Mouse (Mus musculus): ENCODE results near the gene Aff4.

Gene Aff4

DNA sequence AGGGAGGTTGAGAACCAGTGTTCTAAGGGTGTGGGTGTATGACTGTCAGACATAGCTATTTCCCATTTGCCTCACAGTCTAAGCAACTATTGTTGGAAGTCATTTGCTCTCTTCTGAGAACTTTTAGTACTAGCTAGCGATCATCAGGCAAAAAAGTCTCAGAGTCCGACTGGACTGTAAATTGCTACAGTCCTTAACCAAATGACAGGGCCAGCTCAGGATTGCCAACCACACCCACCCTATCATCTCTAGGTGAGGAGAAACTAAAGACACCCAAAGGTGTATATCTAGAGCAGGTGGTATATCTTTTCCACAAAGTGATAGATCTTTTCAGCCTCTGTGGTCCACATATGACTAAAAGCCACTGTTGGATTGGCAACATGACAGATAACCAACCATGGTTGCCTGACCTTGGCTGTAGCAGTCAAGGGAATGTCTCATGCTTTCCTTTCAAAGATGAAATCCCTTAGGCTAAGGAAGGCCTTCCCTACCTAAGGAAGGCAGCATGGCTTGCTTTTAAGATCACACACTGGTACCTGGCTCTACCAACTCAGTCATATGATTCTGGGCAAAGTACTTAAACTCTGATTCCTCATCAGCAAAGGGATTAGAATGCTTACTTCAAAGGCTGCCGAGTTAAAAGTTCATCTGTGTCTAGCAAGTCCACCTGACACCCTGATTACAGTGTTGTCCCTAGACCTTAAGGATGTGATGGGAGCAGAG lies 77.5 kb downstream of the Aff4 start:
- H3K36me3 ChIP-seq (ENCODE audit: control insufficient read depth, insufficient read depth, low read length, poor library complexity, severe bottlenecking) = no peaks in the 10 kb centered on the region
- no peak for DNase-seq (ENCODE audit: low read depth, low spot score)
- no peaks in the 10 kb centered on the region for H3K27me3 ChIP-seq (ENCODE audit: control insufficient read depth, insufficient read depth, low read length, poor library complexity, severe bottlenecking)

GRCm38 (mm10) chr11:53428716-53429057 lies 78.1 kb downstream of the Aff4 start:
- no peak for DNase-seq (ENCODE audit: low read depth, low spot score)
- H3K27me3 ChIP-seq (ENCODE audit: control insufficient read depth, insufficient read depth, low read length, poor library complexity, severe bottlenecking) = no peaks in the 10 kb centered on the region
- H3K36me3 ChIP-seq (ENCODE audit: control insufficient read depth, insufficient read depth, low read length, poor library complexity, severe bottlenecking) = no peaks in the 10 kb centered on the region

DNA sequence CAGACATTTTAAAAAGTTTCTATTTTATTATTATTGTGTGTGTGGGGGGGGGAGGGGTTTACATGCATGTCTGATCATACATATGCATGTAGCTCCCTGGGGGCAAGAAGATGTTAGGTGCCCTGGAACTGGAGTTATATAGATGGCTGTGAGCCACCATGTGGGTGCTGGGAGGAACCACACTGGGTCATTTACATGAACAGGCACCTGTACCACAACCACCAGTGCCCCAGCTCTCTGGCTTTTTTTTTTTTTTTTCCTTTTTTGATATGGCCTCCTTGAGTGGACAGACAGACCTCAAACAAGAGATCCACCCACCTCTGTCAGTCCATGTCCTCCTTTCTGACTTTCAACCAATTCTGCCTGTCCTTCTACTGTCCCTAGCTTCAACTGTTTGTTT lies 78.5 kb downstream of the Aff4 start:
- H3K27me3 ChIP-seq (ENCODE audit: control insufficient read depth, insufficient read depth, low read length, poor library complexity, severe bottlenecking) = no peaks in the 10 kb centered on the region
- no peaks in the 10 kb centered on the region for H3K36me3 ChIP-seq (ENCODE audit: control insufficient read depth, insufficient read depth, low read length, poor library complexity, severe bottlenecking)
- peak; percentile 30 for DNase-seq (ENCODE audit: low read depth, low spot score)

GRCm38 (mm10) chr11:53430300-53430669 lies 79.7 kb downstream of the Aff4 start:
- Histone ChIP-seq H3K36me3 (ENCODE audit: control insufficient read depth, insufficient read depth, low read length, poor library complexity, severe bottlenecking) (no peaks in the 10 kb centered on the region), H3K27me3 (ENCODE audit: control insufficient read depth, insufficient read depth, low read length, poor library complexity, severe bottlenecking) (no peaks in the 10 kb centered on the region)
- DNase-seq (ENCODE audit: low read depth, low spot score) = no peak

DNA sequence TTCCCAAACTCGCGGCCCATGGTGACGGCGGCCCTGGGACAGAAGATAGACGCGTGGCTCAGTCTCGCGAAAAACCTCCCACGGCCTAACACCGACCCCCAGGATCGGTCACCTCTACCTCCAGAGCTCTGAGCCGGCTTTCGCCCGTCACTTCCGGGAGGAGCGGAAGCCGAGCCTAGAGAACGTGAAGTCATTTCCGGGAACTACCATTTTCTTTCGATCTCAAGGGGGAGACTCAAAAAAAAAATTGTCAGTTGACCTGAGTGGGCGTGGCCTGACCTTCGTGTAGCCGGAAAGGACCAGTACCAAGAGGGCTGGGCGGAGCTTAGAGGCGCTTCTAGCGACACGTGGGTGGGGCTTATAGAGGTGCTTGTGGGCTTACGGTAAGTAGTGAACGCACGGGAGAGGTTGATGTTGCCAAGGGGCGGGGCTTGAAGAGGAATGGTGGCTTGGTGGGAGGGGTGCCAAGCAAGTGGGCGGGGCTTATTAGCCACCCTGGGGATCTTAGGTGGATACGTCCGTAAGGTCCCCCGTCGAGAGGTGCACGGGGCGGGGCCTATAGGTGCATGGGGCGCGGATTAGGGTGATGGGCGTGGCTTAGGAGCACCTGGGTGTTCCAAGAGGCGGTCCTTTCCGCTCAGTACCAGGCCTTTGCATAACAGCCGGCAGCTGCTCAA lies 80.2 kb downstream of the Aff4 start, which contains the start of the genes Uqcrq and Gdf9:
TSS of gene Uqcrq (minus strand) at position 162 of the 677 bp plus-strand sequence.
TSS of gene Gdf9 (plus strand) at position 354 of the 677 bp plus-strand sequence.
- Histone ChIP-seq H3K36me3 (ENCODE audit: control insufficient read depth, insufficient read depth, low read length, poor library complexity, severe bottlenecking) (no peaks in the 10 kb centered on the region), H3K27me3 (ENCODE audit: control insufficient read depth, insufficient read depth, low read length, poor library complexity, severe bottlenecking) (no peaks in the 10 kb centered on the region)
- peak; percentile 100 for DNase-seq (ENCODE audit: low read depth, low spot score)

DNA sequence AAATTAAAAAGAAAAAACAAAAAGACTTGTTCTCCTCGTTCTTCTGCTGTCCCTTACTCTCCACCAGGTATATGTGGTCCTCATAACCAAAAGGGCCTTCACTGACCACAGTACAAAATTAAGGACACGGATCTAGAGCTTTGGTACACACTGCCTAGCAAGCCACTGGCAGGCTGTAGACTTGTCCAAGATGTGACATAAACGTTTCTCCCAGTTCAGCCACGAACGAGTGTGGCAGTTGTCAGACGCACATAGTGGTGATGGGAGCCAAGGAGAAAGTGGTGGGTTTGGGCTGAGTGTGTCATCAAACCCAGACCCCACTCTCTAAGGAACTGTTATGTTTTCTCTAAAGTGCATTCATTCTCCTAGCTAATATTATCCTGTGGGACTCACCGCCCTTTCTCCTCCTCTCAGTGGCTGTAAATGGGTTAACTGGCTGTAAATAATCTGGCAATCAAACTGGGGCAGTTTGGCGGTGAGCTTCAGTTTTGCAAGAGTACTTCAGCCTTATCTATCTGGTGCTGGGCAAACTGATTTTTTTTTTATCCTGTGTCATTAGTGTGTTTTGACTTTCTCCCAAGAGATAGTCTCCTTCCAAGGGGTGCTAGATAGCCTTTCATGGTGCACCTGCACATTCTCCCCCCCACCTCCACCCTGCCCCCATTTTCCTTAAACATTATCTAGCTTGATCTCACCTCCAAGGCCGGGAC lies 80.9 kb downstream of the Aff4 start:
- Histone ChIP-seq H3K27me3 (ENCODE audit: control insufficient read depth, insufficient read depth, low read length, poor library complexity, severe bottlenecking) (no peaks in the 10 kb centered on the region), H3K36me3 (ENCODE audit: control insufficient read depth, insufficient read depth, low read length, poor library complexity, severe bottlenecking) (no peaks in the 10 kb centered on the region)
- DNase-seq (ENCODE audit: low read depth, low spot score) = no peak

GRCm38 (mm10) chr11:53433057-53433456 lies 82.4 kb downstream of the Aff4 start:
- H3K36me3 ChIP-seq (ENCODE audit: control insufficient read depth, insufficient read depth, low read length, poor library complexity, severe bottlenecking) = no peaks in the 10 kb centered on the region
- no peak for DNase-seq (ENCODE audit: low read depth, low spot score)
- H3K27me3 ChIP-seq (ENCODE audit: control insufficient read depth, insufficient read depth, low read length, poor library complexity, severe bottlenecking) = no peaks in the 10 kb centered on the region

- H3K27me3 ChIP-seq (ENCODE audit: control insufficient read depth, insufficient read depth, low read length, poor library complexity, severe bottlenecking) = no peaks in the 10 kb centered on the region
- no peaks in the 10 kb centered on the region for H3K36me3 ChIP-seq (ENCODE audit: control insufficient read depth, insufficient read depth, low read length, poor library complexity, severe bottlenecking)
- DNase-seq (ENCODE audit: low read depth, low spot score) = no peak
These were observed 84.9 kb downstream of the Aff4 start for GRCm38 (mm10) chr11:53435504-53435903.

DNA sequence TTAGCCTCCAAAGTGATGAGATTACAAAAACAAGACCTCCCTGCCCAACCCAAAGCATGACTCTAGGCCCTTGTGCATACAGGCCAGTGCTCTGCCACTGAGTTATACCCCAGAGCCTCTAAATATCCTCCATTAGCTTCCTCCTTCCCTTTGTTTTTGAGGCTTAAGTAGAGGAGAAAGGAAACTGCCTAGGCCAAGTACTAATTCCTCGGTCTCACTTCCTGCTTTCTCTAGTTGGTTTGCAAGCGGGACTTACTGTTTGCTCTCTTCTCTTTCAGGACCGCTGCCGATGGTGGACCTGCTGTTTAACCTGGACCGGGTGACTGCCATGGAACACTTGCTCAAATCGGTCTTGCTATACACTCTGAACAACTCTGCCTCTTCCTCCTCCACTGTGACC lies 85.7 kb downstream of the Aff4 start:
- no peak for DNase-seq (ENCODE audit: low read depth, low spot score)
- no peaks in the 10 kb centered on the region for H3K27me3 ChIP-seq (ENCODE audit: control insufficient read depth, insufficient read depth, low read length, poor library complexity, severe bottlenecking)

GRCm38 (mm10) chr11:53441921-53442320 lies 91.3 kb downstream of the Aff4 start:
- Histone ChIP-seq H3K27me3 (ENCODE audit: control insufficient read depth, insufficient read depth, low read length, poor library complexity, severe bottlenecking) (no peaks in the 10 kb centered on the region), H3K36me3 (ENCODE audit: control insufficient read depth, insufficient read depth, low read length, poor library complexity, severe bottlenecking) (no peaks in the 10 kb centered on the region)
- DNase-seq (ENCODE audit: low read depth, low spot score) = no peak

More for the DNA sequence above, 85.7 kb downstream of the Aff4 start:
- no peaks in the 10 kb centered on the region for H3K36me3 ChIP-seq (ENCODE audit: control insufficient read depth, insufficient read depth, low read length, poor library complexity, severe bottlenecking)

GRCm38 (mm10) chr11:53443861-53444260 lies 93.2 kb downstream of the Aff4 start:
- Histone ChIP-seq H3K27me3 (ENCODE audit: control insufficient read depth, insufficient read depth, low read length, poor library complexity, severe bottlenecking) (no peaks in the 10 kb centered on the region), H3K36me3 (ENCODE audit: control insufficient read depth, insufficient read depth, low read length, poor library complexity, severe bottlenecking) (no peaks in the 10 kb centered on the region)
- peak; percentile 30 for DNase-seq (ENCODE audit: low read depth, low spot score)

DNA sequence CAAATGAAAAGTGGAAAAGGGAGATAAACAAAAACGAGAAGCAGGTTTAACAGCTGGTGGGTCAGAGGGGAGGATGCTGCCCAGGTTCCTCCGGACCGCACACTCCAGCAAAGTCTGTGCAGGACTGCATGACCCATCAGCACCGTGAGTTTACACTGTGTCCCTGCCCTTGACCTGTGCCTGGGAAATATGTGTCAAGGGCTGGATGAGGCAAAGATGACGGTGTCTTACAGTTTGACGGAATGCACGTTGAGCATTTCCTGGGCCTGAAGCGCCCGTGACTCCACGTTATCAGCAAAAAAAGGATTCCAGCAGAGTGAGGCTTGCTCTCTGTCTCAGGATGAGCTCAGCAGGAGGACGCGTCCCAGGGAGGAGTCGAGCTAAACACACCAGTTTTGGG lies 94.9 kb downstream of the Aff4 start:
- Histone ChIP-seq H3K27me3 (ENCODE audit: control insufficient read depth, insufficient read depth, low read length, poor library complexity, severe bottlenecking) (no peaks in the 10 kb centered on the region), H3K36me3 (ENCODE audit: control insufficient read depth, insufficient read depth, low read length, poor library complexity, severe bottlenecking) (no peaks in the 10 kb centered on the region)
- no peak for DNase-seq (ENCODE audit: low read depth, low spot score)

- H3K27me3 ChIP-seq (ENCODE audit: control insufficient read depth, insufficient read depth, low read length, poor library complexity, severe bottlenecking) = no peaks in the 10 kb centered on the region; the same call in 1 of the 2 replicates
- DNase-seq (ENCODE audit: low read depth, low spot score) = no peak
- H3K36me3 ChIP-seq (ENCODE audit: control insufficient read depth, insufficient read depth, low read length, poor library complexity, severe bottlenecking) = no peaks in the 10 kb centered on the region
These were observed 95.5 kb downstream of the Aff4 start for GRCm38 (mm10) chr11:53446183-53446582.

DNA sequence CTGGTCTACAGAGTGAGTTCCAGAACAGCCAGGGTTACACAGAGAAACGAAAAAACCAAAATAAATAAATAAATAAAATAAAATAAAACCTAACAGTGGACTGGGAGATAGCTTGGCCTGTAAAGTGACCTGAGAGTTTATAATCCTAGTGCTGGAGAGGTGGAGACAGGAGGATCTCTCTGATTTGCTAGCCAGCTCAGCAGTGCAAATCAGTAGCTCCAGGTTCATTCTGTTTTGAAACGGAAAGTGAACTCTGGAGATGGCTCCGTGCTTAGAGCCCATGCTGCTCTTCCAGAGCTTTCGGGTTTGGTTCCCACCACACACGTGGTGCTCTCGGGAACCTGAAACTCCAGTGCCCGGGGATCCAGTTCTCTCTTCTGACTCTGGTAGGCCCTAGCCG lies 97.4 kb downstream of the Aff4 start:
- no peaks in the 10 kb centered on the region; the same call in 1 of the 2 replicates for H3K27me3 ChIP-seq (ENCODE audit: control insufficient read depth, insufficient read depth, low read length, poor library complexity, severe bottlenecking)
- no peak for DNase-seq (ENCODE audit: low read depth, low spot score)
- no peaks in the 10 kb centered on the region for H3K36me3 ChIP-seq (ENCODE audit: control insufficient read depth, insufficient read depth, low read length, poor library complexity, severe bottlenecking)

DNA sequence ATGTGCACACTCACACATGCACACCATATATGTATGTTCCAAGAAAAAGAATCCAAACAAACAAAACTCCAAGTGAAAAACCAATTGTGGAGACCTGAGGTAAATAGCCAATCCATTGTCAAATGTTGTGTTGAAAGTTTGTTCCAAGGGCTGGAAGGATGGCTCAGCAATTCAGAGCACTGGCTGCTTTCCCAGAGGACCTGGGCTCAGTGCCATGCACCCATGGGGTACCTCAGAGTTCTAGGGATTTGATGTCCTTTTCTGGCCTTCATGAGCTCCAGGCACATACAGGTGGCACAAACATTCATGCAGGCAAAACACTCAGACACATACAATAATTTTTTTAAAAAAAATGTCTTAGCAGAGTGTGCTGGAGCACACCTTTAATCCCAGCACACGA lies 97.9 kb downstream of the Aff4 start:
- no peaks in the 10 kb centered on the region for H3K36me3 ChIP-seq (ENCODE audit: control insufficient read depth, insufficient read depth, low read length, poor library complexity, severe bottlenecking)
- DNase-seq (ENCODE audit: low read depth, low spot score) = no peak

More for the DNA sequence above, 97.9 kb downstream of the Aff4 start:
- H3K27me3 ChIP-seq (ENCODE audit: control insufficient read depth, insufficient read depth, low read length, poor library complexity, severe bottlenecking) = no peaks in the 10 kb centered on the region; the same call in 1 of the 2 replicates

All from splenic B cell, adult 2 months (primary cell).